Mouse (Mus musculus) layer of hippocampus, adult 2 months (tissue): ENCODE measurements around the gene Mrps10. TPM values are rescaled to one million over a fixed set of nuclear protein-coding genes. Genes with fewer than 3 reads are reported as not detected.

Experiments
- DNase-seq, 2 experiments: peaks; one replicate each; pipeline ENCODE4 v3.0.0; 2022; ENCODE audit warnings: low spot score in 2 of 2
- H3K27ac ChIP-seq: fragments of 200-600 bp; 2 replicates; pipeline ENCODE4 v1.8.1; 2022
- H3K4me3 ChIP-seq: fragments of 200-600 bp; 2 replicates; pipeline ENCODE4 v1.8.1; 2022; ENCODE audit warnings: mild to moderate bottlenecking
- CTCF ChIP-seq: fragments of 200-600 bp; conservative IDR thresholded peaks from 2 replicates; pipeline ENCODE4 v1.8.1; 2022; ENCODE audit warnings: antibody characterized with exemption, mild to moderate bottlenecking, moderate library complexity
- total RNA-seq, 2 experiments: library from RNA; stranded (reverse); gene quantifications; 2 replicates each; pipeline ENCODE4 v1.2.3; 2021

The Mrps10 gene
- total RNA-seq, 2 experiments from 2014 or later, result 28.3 to 30.1 TPM

- no peak for DNase-seq
- Histone ChIP-seq H3K27ac (no peak overlapping the region), H3K4me3 (no peak overlapping the region)
- TF ChIP-seq CTCF, result peak; percentile 28; the same call in 1 of the 2 replicates
Measured at GRCm38 (mm10) chr17:47343121-47343520, 25.6 kb upstream of the Mrps10 start.

GRCm38 (mm10) chr17:47349721-47350319 is 18.9 kb upstream of the Mrps10 start:
- no peak for TF ChIP-seq CTCF
- DNase-seq, result no peak
- H3K4me3 ChIP-seq, result no peak overlapping the region
- no peak overlapping the region for H3K27ac ChIP-seq

- peak; percentile 80 for TF ChIP-seq CTCF
- DNase-seq, result peak; percentile 9 to 47
- no peak overlapping the region for H3K27ac ChIP-seq
Measured at GRCm38 (mm10) chr17:47359964-47360363, 8.7 kb upstream of the Mrps10 start.

GRCm38 (mm10) chr17:47361343-47361742 is 7.3 kb upstream of the Mrps10 start:
- Histone ChIP-seq H3K27ac (no peak overlapping the region), H3K4me3 (no peak overlapping the region)
- TF ChIP-seq CTCF, result no peak
- DNase-seq, result no peak

More at GRCm38 (mm10) chr17:47359964-47360363, 8.7 kb upstream of the Mrps10 start:
- no peak overlapping the region for H3K4me3 ChIP-seq

- H3K27ac ChIP-seq, result peak overlapping the region; percentile 58
- H3K4me3 ChIP-seq, result peak overlapping the region; percentile 85
- DNase-seq, result no peak
- TF ChIP-seq CTCF, result no peak
Measured at GRCm38 (mm10) chr17:47369087-47369443, 378 bp downstream of the Mrps10 start.

- TF ChIP-seq CTCF, result peak; percentile 91
- DNase-seq, result peak; percentile 60 to 63
- Histone ChIP-seq H3K27ac (no peak overlapping the region), H3K4me3 (no peak overlapping the region)
Measured at GRCm38 (mm10) chr17:47371451-47371850, 2.8 kb downstream of the Mrps10 start.

- no peak for TF ChIP-seq CTCF
- Histone ChIP-seq H3K27ac (no peak overlapping the region), H3K4me3 (no peak overlapping the region)
- DNase-seq, result no peak
Measured at GRCm38 (mm10) chr17:47373991-47374390, 5.3 kb downstream of the Mrps10 start.

- H3K4me3 ChIP-seq, result no peak overlapping the region
- no peak for TF ChIP-seq CTCF
- no peak overlapping the region for H3K27ac ChIP-seq
- no peak for DNase-seq
Measured at GRCm38 (mm10) chr17:47376779-47377280, 8.1 kb downstream of the Mrps10 start.

- TF ChIP-seq CTCF, result peak; percentile 21
- no peak overlapping the region for H3K27ac ChIP-seq
- DNase-seq, result no peak
Measured at GRCm38 (mm10) chr17:47378133-47378532, 9.4 kb downstream of the Mrps10 start.

GRCm38 (mm10) chr17:47381917-47382316 is 13.2 kb downstream of the Mrps10 start:
- no peak for TF ChIP-seq CTCF
- Histone ChIP-seq H3K4me3 (no peak overlapping the region), H3K27ac (no peak overlapping the region)
- DNase-seq, result no peak

More at GRCm38 (mm10) chr17:47378133-47378532, 9.4 kb downstream of the Mrps10 start:
- no peak overlapping the region for H3K4me3 ChIP-seq

GRCm38 (mm10) chr17:47383266-47383665 is 14.6 kb downstream of the Mrps10 start:
- DNase-seq, result no peak
- Histone ChIP-seq H3K4me3 (no peak overlapping the region), H3K27ac (no peak overlapping the region)
- TF ChIP-seq CTCF, result no peak

- Histone ChIP-seq H3K4me3 (no peak overlapping the region), H3K27ac (no peak overlapping the region)
- no peak for DNase-seq
- peak; percentile 55 for TF ChIP-seq CTCF
Measured at GRCm38 (mm10) chr17:47384064-47384463, 15.4 kb downstream of the Mrps10 start.

GRCm38 (mm10) chr17:47385145-47385544 is 16.5 kb downstream of the Mrps10 start, which contains the start of gene Guca1b:
Guca1b (plus strand) TSS chr17:47385393.
- no peak for DNase-seq
- TF ChIP-seq CTCF, result no peak
- Histone ChIP-seq H3K4me3 (no peak within 1 kb of the TSS), H3K27ac (no peak within 1 kb of the TSS)

- DNase-seq, result peak in 1 of 2 experiments; percentile 32
- TF ChIP-seq CTCF, result peak; percentile 85
- Histone ChIP-seq H3K4me3 (no peak overlapping the region), H3K27ac (no peak overlapping the region)
Measured at GRCm38 (mm10) chr17:47386649-47387048, 18.0 kb downstream of the Mrps10 start.
